Mouse (Mus musculus) heart, embryonic 14.5 days (tissue): ENCODE measurements around the gene Cetn4. TPM values are rescaled to one million over a fixed set of nuclear protein-coding genes. Genes with fewer than 3 reads are reported as not detected.

Source experiments
- ATAC-seq: fragments of 200-750 bp; cut with Nextera tagmentation; 2 replicates; pipeline ENCODE4 v1.8.0; 2017; ENCODE audit warnings: low read depth, moderate TSS enrichment; ENCODE audit not compliant: insufficient number of reproducible peaks, insufficient read depth, low FRiP score
- H3K27ac ChIP-seq, 2 experiments: fragments of 200-500 bp in 1 of 2; fragments of 300-500 bp in 1 of 2; sonication (generic) in 1 of 2; replicated peaks in 1 of 2; 2 replicates each; pipeline ENCODE4 v1.5.1; 2012 to 2014; ENCODE audit warnings: low read depth in 2 of 2, low read length in 2 of 2, control low read depth in 1 of 2, mild to moderate bottlenecking in 1 of 2, mixed read lengths in 1 of 2; ENCODE audit not compliant: control insufficient read depth in 1 of 2, insufficient read depth in 1 of 2
- H3K27me3 ChIP-seq: fragments of 300-500 bp; sonication (generic); 2 replicates; pipeline ENCODE4 v1.6.1; 2014; ENCODE audit warnings: mild to moderate bottlenecking, low read length, control low read depth; ENCODE audit not compliant: control insufficient read depth, insufficient read depth
- H3K36me3 ChIP-seq: fragments of 300-500 bp; sonication (generic); 2 replicates; pipeline ENCODE4 v1.6.1; 2014; ENCODE audit warnings: mild to moderate bottlenecking, control low read depth, low read length, mixed read lengths; ENCODE audit not compliant: control insufficient read depth, insufficient read depth
- H3K4me1 ChIP-seq, 2 experiments: fragments of 200-500 bp in 1 of 2; fragments of 300-500 bp in 1 of 2; sonication (generic) in 1 of 2; 2 replicates each; pipeline ENCODE4 v1.6.1; 2012 to 2014; ENCODE audit warnings: low read length in 2 of 2, control low read depth in 1 of 2, mixed read lengths in 1 of 2; ENCODE audit not compliant: control insufficient read depth in 2 of 2, insufficient read depth in 2 of 2
- H3K4me2 ChIP-seq: fragments of 300-500 bp; sonication (generic); 2 replicates; pipeline ENCODE4 v1.6.1; 2014; ENCODE audit warnings: mild to moderate bottlenecking, low read length
- H3K4me3 ChIP-seq, 2 experiments: fragments of 200-500 bp in 1 of 2; fragments of 300-500 bp in 1 of 2; sonication (generic) in 1 of 2; 2 replicates each; pipeline ENCODE4 v1.5.1; 2012 to 2014; ENCODE audit warnings: low read length in 2 of 2, mild to moderate bottlenecking in 2 of 2, control low read depth in 1 of 2, low read depth in 1 of 2, moderate library complexity in 1 of 2; ENCODE audit not compliant: control insufficient read depth in 1 of 2, insufficient read depth in 1 of 2
- H3K9ac ChIP-seq: fragments of 300-500 bp; sonication (generic); 2 replicates; pipeline ENCODE4 v1.6.1; 2014; ENCODE audit warnings: mild to moderate bottlenecking, low read length
- H3K9me3 ChIP-seq: fragments of 300-500 bp; sonication (generic); 2 replicates; pipeline ENCODE4 v1.6.1; 2016; ENCODE audit warnings: low read length, control low read depth; ENCODE audit not compliant: control insufficient read depth
- WGBS: fragments of 180-500 bp; shearing (Covaris S2); extraction: QIAGEN DNeasy Blood & Tissue Kit; methylation state at CpG from one replicate; pipeline ENCODE4 v1.1.7; 2014; 5-methylcytosine and 5-hydroxymethylcytosine counted together
- polyA plus RNA-seq: library from polyadenylated mRNA; unstranded; fragments of >200 nt; fragmentation: Nextera tagmentation; extraction: Ambion mirVana; gene quantifications from 2 replicates; pipeline ENCODE4 v1.2.1, GENCODE M21; 2014

Cetn4 gene
- 0.50 and 0.67 TPM in 2 replicates for polyA plus RNA-seq

- under 1% methylated on average over 51 of the region's 54 CpGs for WGBS
- ATAC-seq = peak; percentile 99
These were observed at the start of gene Cetn4, which contains the start of gene Bbs12 for GRCm38 (mm10) chr3:37312370-37312941. Gene Cetn4 (minus strand): TSS chr3:37312708. Gene Bbs12 (plus strand): TSS chr3:37312554.

GRCm38 (mm10) chr3:37360729-37361128 is 48.2 kb upstream of the Cetn4 start:
- no peak for ATAC-seq
- no peaks in the 10 kb centered on the region for H3K4me1 ChIP-seq
- H3K27ac ChIP-seq = no peak overlapping the region
- no peaks in the 10 kb centered on the region for H3K27me3 ChIP-seq
- H3K9me3 ChIP-seq = no peaks in the 10 kb centered on the region
- no peak overlapping the region for H3K9ac ChIP-seq
- H3K36me3 ChIP-seq = no peaks in the 10 kb centered on the region
- WGBS = 65% methylated on average over 9 of the region's 9 CpGs
- no peak overlapping the region for H3K4me3 ChIP-seq
- no peak overlapping the region for H3K4me2 ChIP-seq

More at GRCm38 (mm10) chr3:37312370-37312941, at the start of gene Cetn4, which contains the start of gene Bbs12:
- H3K4me1 ChIP-seq = peaks cover 3 to 9% of the 10 kb centered on the region in 2 experiments; a peak in 2 of 4 replicates
- H3K27ac ChIP-seq = peak within 1 kb of the TSS; percentile 68 to 69; a peak in 3 of 4 replicates
- H3K36me3 ChIP-seq = no peaks in the 10 kb centered on the region
- peak within 1 kb of the TSS; percentile 84 for H3K4me2 ChIP-seq
- peak within 1 kb of the TSS; percentile 91 for H3K9ac ChIP-seq
- no peaks in the 10 kb centered on the region for H3K27me3 ChIP-seq
- H3K4me3 ChIP-seq = peak within 1 kb of the TSS; percentile 86 to 92
- no peaks in the 10 kb centered on the region for H3K9me3 ChIP-seq

- no peak overlapping the region for H3K4me2 ChIP-seq
- WGBS = 82% methylated on average over 1 of the region's 1 CpGs
- no peak for ATAC-seq
These were observed 42.2 kb upstream of the Cetn4 start for GRCm38 (mm10) chr3:37354737-37355136.

GRCm38 (mm10) chr3:37353951-37354481 is 41.5 kb upstream of the Cetn4 start:
- H3K9ac ChIP-seq = no peak overlapping the region
- WGBS = 50% methylated on average over 10 of the region's 10 CpGs
- peak overlapping the region; percentile 3 to 12; a peak in 1 of 4 replicates for H3K27ac ChIP-seq
- H3K4me2 ChIP-seq = no peak overlapping the region
- peaks cover 1 to 5% of the 10 kb centered on the region in 2 experiments; a peak in 1 of 4 replicates for H3K4me1 ChIP-seq
- ATAC-seq = no peak
- H3K4me3 ChIP-seq = no peak overlapping the region
- H3K36me3 ChIP-seq = no peaks in the 10 kb centered on the region
- no peaks in the 10 kb centered on the region for H3K9me3 ChIP-seq
- H3K27me3 ChIP-seq = peaks cover 7% of the 10 kb centered on the region

More at GRCm38 (mm10) chr3:37354737-37355136, 42.2 kb upstream of the Cetn4 start:
- Histone ChIP-seq H3K27me3 (no peaks in the 10 kb centered on the region; the same call in 1 of the 2 replicates), H3K36me3 (no peaks in the 10 kb centered on the region), H3K27ac (no peak overlapping the region), H3K9ac (no peak overlapping the region), H3K9me3 (no peaks in the 10 kb centered on the region), H3K4me3 (no peak overlapping the region), H3K4me1 (peaks cover 0 to 5% of the 10 kb centered on the region in 2 experiments; a peak in 1 of 4 replicates)

- peaks cover 8 to 13% of the 10 kb centered on the region in 2 experiments; a peak in 3 of 4 replicates for H3K4me1 ChIP-seq
- H3K27ac ChIP-seq = no peak overlapping the region
- no peaks in the 10 kb centered on the region for H3K36me3 ChIP-seq
- no peak overlapping the region for H3K4me3 ChIP-seq
- H3K4me2 ChIP-seq = no peak overlapping the region
- WGBS = 39% methylated on average over 7 of the region's 7 CpGs
- H3K27me3 ChIP-seq = peaks cover 22% of the 10 kb centered on the region
- no peak overlapping the region for H3K9ac ChIP-seq
- ATAC-seq = no peak
- H3K9me3 ChIP-seq = no peaks in the 10 kb centered on the region
These were observed 37.9 kb upstream of the Cetn4 start for GRCm38 (mm10) chr3:37350386-37350785.

GRCm38 (mm10) chr3:37349166-37349548 is 36.6 kb upstream of the Cetn4 start:
- 10% methylated on average over 8 of the region's 8 CpGs for WGBS
- ATAC-seq = no peak
- H3K27me3 ChIP-seq = peaks cover 22% of the 10 kb centered on the region
- H3K36me3 ChIP-seq = no peaks in the 10 kb centered on the region
- H3K4me3 ChIP-seq = peak overlapping the region; percentile 49 to 79
- H3K4me2 ChIP-seq = peak overlapping the region; percentile 99
- peak overlapping the region; percentile 82 for H3K9ac ChIP-seq
- H3K27ac ChIP-seq = no peak overlapping the region
- peaks cover 8 to 9% of the 10 kb centered on the region in 2 experiments; a peak in 3 of 4 replicates for H3K4me1 ChIP-seq
- no peaks in the 10 kb centered on the region for H3K9me3 ChIP-seq

- peaks cover 8% of the 10 kb centered on the region in 2 experiments; a peak in 3 of 4 replicates for H3K4me1 ChIP-seq
- peak within 1 kb of the TSS; percentile 99 for H3K4me2 ChIP-seq
- 0 out of 4 replicates have a peak within 1 kb of the TSS, but pooled peaks of 1 of the 2 experiments have one; percentile 32 for H3K27ac ChIP-seq
- WGBS = under 1% methylated on average over 70 of the region's 75 CpGs
- no peak for ATAC-seq
- H3K9ac ChIP-seq = peak within 1 kb of the TSS; percentile 82
- peak within 1 kb of the TSS; percentile 49 to 79 for H3K4me3 ChIP-seq
- H3K9me3 ChIP-seq = no peaks in the 10 kb centered on the region
- no peaks in the 10 kb centered on the region for H3K36me3 ChIP-seq
- H3K27me3 ChIP-seq = peaks cover 22% of the 10 kb centered on the region
These were observed 36.0 kb upstream of the Cetn4 start, which contains the start of gene Fgf2 for GRCm38 (mm10) chr3:37348221-37349165. Gene Fgf2 (plus strand): TSS chr3:37348346.
